Mouse (Mus musculus) gastrocnemius, adult 18-20 months (tissue): ENCODE measurements around the gene Rpl18. TPM values are rescaled to one million over a fixed set of nuclear protein-coding genes. Genes with fewer than 3 reads are reported as not detected.

Source experiments
- total RNA-seq, 2 experiments: library from RNA; stranded (reverse); gene quantifications; 2 replicates each; pipeline ENCODE4 v1.2.3; 2021

The Rpl18 gene
- total RNA-seq, 2 experiments from 2014 or later: 442 to 461 TPM

Other genes starting within 250 kb of the Rpl18 start
- 10 to 100 TPM; 14.2 to 16.6 TPM for gene Bax, start 248.6 kb upstream of the Rpl18 start, total RNA-seq
- not detected for gene Tulp2, start 233.6 kb upstream of the Rpl18 start, total RNA-seq
- 1 to 10 TPM; 8.1 to 9.6 TPM for gene Gm45808, start 228.6 kb upstream of the Rpl18 start, total RNA-seq
- 10 to 100 TPM; 22.6 to 22.9 TPM for gene Dhdh, start 226.7 kb upstream of the Rpl18 start, total RNA-seq
- 10 to 100 TPM; 63.3 to 68.6 TPM for gene Nucb1, start 205.1 kb upstream of the Rpl18 start, total RNA-seq
- gene Ppp1r15a, start 189.2 kb upstream of the Rpl18 start, total RNA-seq: 10 to 100 TPM; 28.6 to 63.5 TPM
- gene Plekha4, start 189.1 kb upstream of the Rpl18 start, total RNA-seq: 1 to 10 TPM; 5.2 to 5.3 TPM
- gene Hsd17b14, start 160.6 kb upstream of the Rpl18 start, total RNA-seq: 1 to 10 TPM in 1 of 2 experiments, under 1 TPM in 1; 0.91 to 1.9 TPM
- gene Bcat2, start 145.3 kb upstream of the Rpl18 start, total RNA-seq: 10 to 100 TPM; 95.0 to 98.1 TPM
- gene Fgf21, start 100.0 kb upstream of the Rpl18 start, total RNA-seq: not detected
- gene Fut1, start 98.2 kb upstream of the Rpl18 start, total RNA-seq: not detected
- not detected for gene Izumo1, start 93.6 kb upstream of the Rpl18 start, total RNA-seq
- gene Rasip1, start 88.0 kb upstream of the Rpl18 start, total RNA-seq: 1 to 10 TPM; 5.5 to 8.5 TPM
- gene Mamstr, start 75.5 kb upstream of the Rpl18 start, total RNA-seq: 10 to 100 TPM; 17.6 to 18.7 TPM
- gene Fut2, start 49.1 kb upstream of the Rpl18 start, total RNA-seq: under 1 TPM in 1 of 2 experiments, not detected in 1; 0.11 TPM
- under 1 TPM; 0.14 to 0.26 TPM for gene Ntn5, start 31.4 kb upstream of the Rpl18 start, total RNA-seq
- under 1 TPM; 0.09 TPM for gene Sec1, start 21.1 kb upstream of the Rpl18 start, total RNA-seq
- gene Car11, start 15.6 kb upstream of the Rpl18 start, total RNA-seq: 10 to 100 TPM; 11.1 to 17.3 TPM
- gene Dbp, start 10.4 kb upstream of the Rpl18 start, total RNA-seq: 10 to 100 TPM; 19.4 to 22.9 TPM
- 10 to 100 TPM; 15.2 to 15.6 TPM for gene Sphk2, start 2.5 kb downstream of the Rpl18 start, total RNA-seq
- gene Fam83e, start 5.8 kb downstream of the Rpl18 start, total RNA-seq: under 1 TPM in 1 of 2 experiments, not detected in 1; 0.18 TPM
- not detected for gene Spaca4, start 10.4 kb downstream of the Rpl18 start, total RNA-seq
- gene Lmtk3, start 68.3 kb downstream of the Rpl18 start, total RNA-seq: not detected
- gene Sult2b1, start 69.2 kb downstream of the Rpl18 start, total RNA-seq: not detected
- gene Cyth2, start 99.1 kb downstream of the Rpl18 start, total RNA-seq: 10 to 100 TPM; 25.3 to 34.6 TPM
- gene Kcnj14, start 109.3 kb downstream of the Rpl18 start, total RNA-seq: under 1 TPM in 1 of 2 experiments, not detected in 1; 0.28 TPM
- gene Grwd1, start 115.5 kb downstream of the Rpl18 start, total RNA-seq: 10 to 100 TPM; 13.4 to 14.3 TPM
- 10 to 100 TPM; 62.0 to 65.6 TPM for gene Kdelr1, start 157.3 kb downstream of the Rpl18 start, total RNA-seq
- under 1 TPM; 0.11 to 0.17 TPM for gene Grin2d, start 162.9 kb downstream of the Rpl18 start, total RNA-seq
- not detected for gene Syngr4, start 181.3 kb downstream of the Rpl18 start, total RNA-seq
- gene Tmem143, start 181.5 kb downstream of the Rpl18 start, total RNA-seq: 10 to 100 TPM; 56.7 to 59.4 TPM
- gene Emp3, start 205.9 kb downstream of the Rpl18 start, total RNA-seq: 10 to 100 TPM in 1 of 2 experiments, 1 to 10 TPM in 1; 7.8 to 15.1 TPM
- under 1 TPM; 0.18 to 0.21 TPM for gene Ccdc114, start 208.6 kb downstream of the Rpl18 start, total RNA-seq